Mouse (Mus musculus): ENCODE measurements around the gene Vapa. TPM values are rescaled to one million over a fixed set of nuclear protein-coding genes. Genes with fewer than 3 reads are reported as not detected.

Vapa gene
- total RNA-seq (2012; rRNA removed) (51.4 and 61.7 TPM in 2 replicates), total RNA-seq (2014; rRNA removed) (151 and 170 TPM in 2 replicates), polyA plus RNA-seq (2012; ENCODE audit: insufficient read length, low read depth) (143 and 158 TPM in 2 replicates)

DNA sequence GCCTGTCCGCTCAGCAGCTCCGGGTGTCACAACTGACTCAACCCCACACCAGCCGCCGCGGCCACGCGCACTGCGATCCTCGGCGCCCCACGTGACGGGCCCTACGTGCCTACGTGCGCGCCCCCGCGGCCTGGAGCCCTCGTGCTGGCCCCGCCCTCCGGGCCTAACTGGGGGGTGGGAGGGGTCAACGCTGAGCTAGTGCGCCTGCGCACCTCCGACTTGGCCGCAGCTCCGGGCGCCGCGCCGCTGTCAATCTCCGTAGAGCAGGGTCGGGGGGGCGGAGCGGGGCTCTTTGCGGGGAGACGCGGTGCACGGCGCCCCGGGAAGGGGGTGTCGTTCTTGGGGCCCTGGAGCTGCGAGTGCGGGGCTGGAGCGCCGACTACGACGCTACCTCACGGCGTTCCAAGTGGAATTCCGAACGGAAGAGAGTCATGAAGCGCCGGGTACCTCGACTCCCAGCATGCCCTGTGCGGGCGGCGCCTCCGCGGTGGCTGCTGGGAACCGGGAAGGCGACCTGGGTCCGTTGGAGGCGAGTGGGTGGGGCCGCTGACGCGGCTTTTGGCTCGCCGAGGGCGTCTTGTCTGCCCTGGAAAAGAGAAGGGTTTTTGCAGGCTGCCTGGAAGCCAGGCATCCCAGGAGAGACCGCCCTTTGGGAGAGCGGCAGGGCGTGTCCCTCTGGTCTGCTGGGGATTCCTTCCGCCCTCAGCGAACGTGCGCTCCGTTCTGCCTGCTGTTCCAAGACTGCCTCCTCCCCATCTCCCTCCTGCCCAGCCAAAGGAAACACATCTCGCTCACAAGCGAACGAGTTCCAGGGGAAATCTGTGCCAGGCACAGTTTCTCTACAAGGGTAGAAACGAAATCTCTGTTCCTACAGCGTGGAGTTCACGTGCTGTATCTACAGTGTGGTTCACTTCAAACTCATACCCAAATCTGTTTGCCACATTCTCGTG is at the start of gene Vapa:
Gene Vapa, minus strand, starts transcription at position 93 of the 950 bp plus-strand sequence.
- Histone ChIP-seq H3K9me3 (replicated peaks; ENCODE audit: low read length) (no peaks in the 10 kb centered on the region), H3K9ac (ENCODE audit: insufficient read depth, low read depth) (peak within 1 kb of the TSS; percentile 99), H3K36me3 (replicated peaks in 1 of 2; ENCODE audit: control insufficient read depth in 1 of 2, insufficient read depth in 1 of 2, low read length in 1 of 2) (peaks cover 4 to 11% of the 10 kb centered on the region in 2 experiments), H3K27me3 (replicated peaks) (no peaks in the 10 kb centered on the region), H3K4me3 (replicated peaks in 1 of 3; ENCODE audit: low read depth in 2 of 3, low read length in 2 of 3, poor library complexity in 1 of 3) (peak within 1 kb of the TSS; percentile 91 to 92 (median 92)), H3K79me2 (replicated peaks; ENCODE audit: control insufficient read depth, extremely low read depth, insufficient read depth, poor library complexity, severe bottlenecking) (peaks cover 39% of the 10 kb centered on the region), H3K27ac (ENCODE audit: insufficient read depth, low read depth) (peak within 1 kb of the TSS; percentile 80), H3K4me1 (ENCODE audit: control insufficient read depth in 1 of 2, insufficient read depth in 2 of 2) (peaks cover 3 to 20% of the 10 kb centered on the region in 2 experiments), H3K4me2 (ENCODE audit: insufficient read depth, low read depth, poor library complexity, severe bottlenecking) (peak within 1 kb of the TSS; percentile 92)
- dilution Hi-C loops (cut with MboI; ENCODE audit: extremely low pct_ligation_motif_present, extremely low pct_unique_long_range_greater_than_20kb, low sequenced_read_pairs): no loop called here
- DNase-seq (ENCODE audit: extremely low read depth): peak; percentile 93
- TF ChIP-seq CTCF (conservative IDR thresholded peaks at IDR 0.05 in 1 of 2, IDR thresholded peaks at IDR 0.05 in 1 of 2; ENCODE audit: low read depth in 2 of 2, low read length in 2 of 2) (no peak), ETS1 (conservative IDR thresholded peaks at IDR 0.05; ENCODE audit: low read depth, low read length) (no peak), MYC (IDR thresholded peaks at IDR 0.05; ENCODE audit: low read depth, low read length) (0 out of 2 replicates have a peak, but pooled peaks have one; percentile 18), JUN (IDR thresholded peaks at IDR 0.05; ENCODE audit: insufficient read depth, low read depth, low read length) (no peak), UBTF (IDR thresholded peaks at IDR 0.05; ENCODE audit: low read depth, low read length) (no peak), MXI1 (IDR thresholded peaks at IDR 0.05; ENCODE audit: low read depth, low read length) (peak; percentile 22; the same call in 1 of the 2 replicates), TBP (conservative IDR thresholded peaks at IDR 0.05; ENCODE audit: low read depth, low read length) (peak; percentile 55; the same call in 1 of the 2 replicates), IRF4 (IDR thresholded peaks at IDR 0.05; ENCODE audit: low read depth, low read length) (no peak), ZMIZ1 (IDR thresholded peaks at IDR 0.05; ENCODE audit: low read depth, low read length) (peak; percentile 88), BHLHE40 (IDR thresholded peaks at IDR 0.05; ENCODE audit: low read depth, low read length) (peak; percentile 66), KAT2A (IDR thresholded peaks at IDR 0.05; ENCODE audit: insufficient replicate concordance, low read length) (peak; percentile 52; the same call in 1 of the 2 replicates), SIN3A (IDR thresholded peaks at IDR 0.05; ENCODE audit: low read length) (peak; percentile 69), USF1 (IDR thresholded peaks at IDR 0.05; ENCODE audit: low read depth, low read length) (peak; percentile 96), ELF1 (IDR thresholded peaks at IDR 0.05; ENCODE audit: low read depth, low read length) (peak; percentile 92), NRF1 (IDR thresholded peaks at IDR 0.05; ENCODE audit: low read depth, low read length) (peak; percentile 91), NELFE (IDR thresholded peaks at IDR 0.05; ENCODE audit: low read depth, low read length) (peak; percentile 88), RAD21 (IDR thresholded peaks at IDR 0.05; ENCODE audit: low read depth, low read length) (no peak), USF2 (conservative IDR thresholded peaks at IDR 0.05; ENCODE audit: low read depth, low read length) (peak; percentile 85), PAX5 (IDR thresholded peaks at IDR 0.05; ENCODE audit: low read length) (no peak), TCF12 (IDR thresholded peaks at IDR 0.05; ENCODE audit: low read depth, low read length) (peak; percentile 26; the same call in 1 of the 2 replicates), MAX (IDR thresholded peaks at IDR 0.05; ENCODE audit: low read length) (peak; percentile 87), POLR2A (IDR thresholded peaks at IDR 0.05; ENCODE audit: low read depth, low read length) (peak; percentile 88), HCFC1 (IDR thresholded peaks at IDR 0.05; ENCODE audit: low read depth, low read length) (peak; percentile 83), MEF2A (IDR thresholded peaks at IDR 0.05; ENCODE audit: borderline replicate concordance, low read depth, low read length) (no peak), RCOR1 (conservative IDR thresholded peaks at IDR 0.05; ENCODE audit: low read depth, low read length) (peak; percentile 72; the same call in 1 of the 2 replicates)
- in situ Hi-C loops (cut with MboI; ENCODE audit: low pct_ligation_motif_present, low pct_unique_long_range_greater_than_20kb, low sequenced_read_pairs): no loop called here

Measured in CH12.LX (cell line).